Mouse (Mus musculus) hindbrain, embryonic 12.5 days (tissue): Measurements from ENCODE around the gene Cux1. TPM values are rescaled to one million over a fixed set of nuclear protein-coding genes. Genes with fewer than 3 reads are reported as not detected.
"Not testable (repeated sequence)": the region's sequence is repeated elsewhere in the genome, so short reads cannot be mapped to it uniquely, and the experiment has no call there.

Experiments
- ATAC-seq: fragments of 200-750 bp; cut with Nextera tagmentation; 2 replicates; pipeline ENCODE4 v1.8.0; 2017; ENCODE audit warnings: moderate TSS enrichment; ENCODE audit not compliant: low FRiP score
- H3K27ac ChIP-seq: fragments of 300-500 bp; sonication (generic); 2 replicates; pipeline ENCODE4 v1.5.1; 2016; ENCODE audit warnings: mild to moderate bottlenecking
- H3K27me3 ChIP-seq: fragments of 300-500 bp; sonication (generic); 2 replicates; pipeline ENCODE4 v1.6.1; 2016; ENCODE audit warnings: mild to moderate bottlenecking
- H3K36me3 ChIP-seq: fragments of 300-500 bp; sonication (generic); 2 replicates; pipeline ENCODE4 v1.6.1; 2016; ENCODE audit warnings: mild to moderate bottlenecking
- H3K4me1 ChIP-seq: fragments of 300-500 bp; sonication (generic); 2 replicates; pipeline ENCODE4 v1.6.1; 2016
- H3K4me2 ChIP-seq: fragments of 300-500 bp; sonication (generic); replicated peaks from 2 replicates; pipeline ENCODE4 v1.6.1; 2016; ENCODE audit warnings: mild to moderate bottlenecking
- H3K4me3 ChIP-seq: fragments of 300-500 bp; sonication (generic); 2 replicates; pipeline ENCODE4 v1.5.1; 2016; ENCODE audit warnings: mild to moderate bottlenecking
- H3K9ac ChIP-seq: fragments of 300-500 bp; sonication (generic); 2 replicates; pipeline ENCODE4 v1.6.1; 2016; ENCODE audit warnings: mild to moderate bottlenecking, moderate library complexity
- H3K9me3 ChIP-seq: fragments of 300-500 bp; sonication (generic); replicated peaks from 2 replicates; pipeline ENCODE4 v1.6.1; 2016; ENCODE audit warnings: mild to moderate bottlenecking
- WGBS: fragments of 180-500 bp; shearing (Covaris S2); methylation state at CpG from one replicate; pipeline ENCODE4 v1.1.7; 2016; 5-methylcytosine and 5-hydroxymethylcytosine counted together
- polyA plus RNA-seq: library from polyadenylated mRNA; unstranded; fragments of >200 nt; fragmentation: Nextera tagmentation; extraction: Ambion mirVana; gene quantifications from 2 replicates; pipeline ENCODE4 v1.2.1, GENCODE M21; 2016

Gene Cux1
- polyA plus RNA-seq, 1 experiment from 2014 or later, result 114 TPM

DNA sequence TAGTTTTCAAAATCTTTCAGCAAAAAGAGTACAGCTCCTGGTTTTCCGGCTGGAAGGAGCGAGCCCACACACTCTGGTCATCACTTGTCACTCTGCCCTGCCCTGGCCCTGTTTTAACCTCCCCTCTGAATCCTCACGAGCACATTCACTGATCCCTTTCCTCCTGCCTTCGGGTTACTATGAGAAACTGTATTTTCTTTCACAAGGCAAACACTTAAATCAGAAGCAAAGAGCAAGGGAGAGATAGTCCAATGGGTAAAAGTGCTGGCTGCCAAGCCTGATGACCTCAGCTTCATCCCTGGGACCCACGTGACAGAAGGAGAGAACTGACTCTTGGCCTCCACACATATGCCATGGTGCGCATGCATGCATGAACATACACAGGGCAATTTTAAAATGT lies 94.0 kb downstream of the Cux1 start:
- Histone ChIP-seq H3K4me1 (peaks cover 24% of the 10 kb centered on the region), H3K4me3 (no peak overlapping the region), H3K9ac (no peak overlapping the region), H3K36me3 (no peaks in the 10 kb centered on the region), H3K27me3 (no peaks in the 10 kb centered on the region), H3K4me2 (no peak overlapping the region), H3K27ac (no peak overlapping the region), H3K9me3 (no peaks in the 10 kb centered on the region)
- WGBS, result 53% methylated on average over 6 of the region's 6 CpGs
- ATAC-seq, result no peak

GRCm38 (mm10) chr5:136472846-136473245 lies 94.4 kb downstream of the Cux1 start:
- ATAC-seq, result no peak
- H3K4me2 ChIP-seq, result no peak overlapping the region
- no peak overlapping the region for H3K27ac ChIP-seq

GRCm38 (mm10) chr5:136470985-136471735 lies 96.1 kb downstream of the Cux1 start:
- H3K4me2 ChIP-seq, H3K27me3 ChIP-seq, H3K9me3 ChIP-seq, H3K27ac ChIP-seq, H3K36me3 ChIP-seq, H3K4me3 ChIP-seq, ATAC-seq, H3K9ac ChIP-seq: not testable (repeated sequence)
- 53% methylated on average over 2 of the region's 2 CpGs for WGBS
- peaks cover 41% of the 10 kb centered on the region for H3K4me1 ChIP-seq

More at GRCm38 (mm10) chr5:136472846-136473245, 94.4 kb downstream of the Cux1 start:
- 72% methylated on average over 6 of the region's 6 CpGs for WGBS
- no peaks in the 10 kb centered on the region for H3K27me3 ChIP-seq
- H3K9ac ChIP-seq, result no peak overlapping the region
- no peak overlapping the region for H3K4me3 ChIP-seq
- H3K9me3 ChIP-seq, result no peaks in the 10 kb centered on the region
- H3K4me1 ChIP-seq, result peaks cover 29% of the 10 kb centered on the region
- H3K36me3 ChIP-seq, result no peaks in the 10 kb centered on the region

- H3K27ac ChIP-seq, result no peak overlapping the region
- no peaks in the 10 kb centered on the region for H3K36me3 ChIP-seq
- no peaks in the 10 kb centered on the region for H3K9me3 ChIP-seq
- no peak overlapping the region for H3K4me2 ChIP-seq
- H3K27me3 ChIP-seq, result no peaks in the 10 kb centered on the region
- whole genome bisulfite sequencing, result 83% methylated on average over 1 of the region's 1 CpGs
- ATAC-seq, result no peak
- no peak overlapping the region for H3K9ac ChIP-seq
- peaks cover 56% of the 10 kb centered on the region for H3K4me1 ChIP-seq
- H3K4me3 ChIP-seq, result no peak overlapping the region
These were observed 98.0 kb downstream of the Cux1 start for GRCm38 (mm10) chr5:136469301-136469700.

DNA sequence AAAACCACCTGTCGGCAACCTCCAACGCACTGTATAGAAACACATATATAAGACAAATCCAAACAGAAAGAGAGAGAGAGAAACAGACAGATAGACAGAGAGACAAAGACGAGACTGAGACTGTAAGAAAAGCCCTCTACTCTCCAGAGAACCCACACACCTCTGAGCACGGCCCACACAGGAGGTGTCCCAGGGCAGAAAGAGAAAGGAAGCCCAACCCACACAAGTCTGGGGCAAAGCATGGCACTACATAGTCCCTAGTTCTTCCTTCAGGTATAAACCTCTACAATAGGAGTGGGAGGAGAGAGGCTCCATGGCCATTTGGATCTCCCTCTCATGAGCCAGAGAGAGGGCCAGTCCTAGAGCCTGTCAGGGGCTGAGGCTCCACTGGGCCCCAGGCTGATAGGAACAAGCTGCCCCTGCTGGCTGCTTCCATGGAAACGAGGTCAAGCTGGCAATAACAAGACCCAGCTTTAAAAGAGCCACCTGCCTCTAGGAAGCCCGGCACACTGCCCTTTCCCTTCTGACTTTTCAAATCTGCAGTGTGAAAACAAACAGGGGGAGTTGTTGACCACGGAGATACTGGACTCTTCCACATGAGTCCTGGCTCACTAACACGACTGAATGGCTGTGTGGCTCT lies 99.8 kb downstream of the Cux1 start:
- 7% methylated on average over 6 of the region's 8 CpGs for WGBS

GRCm38 (mm10) chr5:136465770-136466406 lies 101.4 kb downstream of the Cux1 start:
- Histone ChIP-seq H3K36me3 (no peaks in the 10 kb centered on the region), H3K4me2 (no peak overlapping the region), H3K27me3 (no peaks in the 10 kb centered on the region), H3K4me3 (no peak overlapping the region), H3K9me3 (no peaks in the 10 kb centered on the region), H3K27ac (no peak overlapping the region), H3K9ac (no peak overlapping the region), H3K4me1 (peaks cover 47% of the 10 kb centered on the region)
- 44% methylated on average over 11 of the region's 11 CpGs for WGBS
- ATAC-seq, result no peak

More for the DNA sequence above, 99.8 kb downstream of the Cux1 start:
- no peak for ATAC-seq
- Histone ChIP-seq H3K4me3 (no peak overlapping the region), H3K36me3 (no peaks in the 10 kb centered on the region), H3K4me1 (peaks cover 47% of the 10 kb centered on the region), H3K4me2 (no peak overlapping the region), H3K27me3 (no peaks in the 10 kb centered on the region), H3K27ac (no peak overlapping the region), H3K9ac (no peak overlapping the region), H3K9me3 (no peaks in the 10 kb centered on the region)

DNA sequence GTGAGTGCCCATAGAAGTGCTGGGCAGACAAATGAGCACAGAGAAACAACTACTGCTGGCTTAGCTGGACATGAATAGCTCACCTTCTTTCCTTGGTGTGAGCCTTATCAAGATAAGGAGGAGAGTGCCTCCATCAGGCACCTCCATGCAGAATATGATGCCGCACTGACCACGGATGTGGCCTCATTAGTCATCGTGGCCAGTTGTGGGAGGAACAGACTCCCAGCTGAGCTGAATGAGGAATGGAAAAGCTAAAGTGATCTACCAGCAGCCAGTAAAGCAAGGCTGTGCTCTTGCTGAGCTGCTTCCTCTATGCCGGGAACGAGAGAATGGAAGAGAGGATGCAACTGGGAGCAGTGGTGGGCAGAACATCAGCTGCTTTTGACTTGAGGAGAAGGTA lies 101.9 kb downstream of the Cux1 start:
- no peaks in the 10 kb centered on the region for H3K27me3 ChIP-seq
- no peak overlapping the region for H3K27ac ChIP-seq
- no peak overlapping the region for H3K4me3 ChIP-seq
- no peaks in the 10 kb centered on the region for H3K36me3 ChIP-seq
- ATAC-seq, result no peak
- no peaks in the 10 kb centered on the region for H3K9me3 ChIP-seq
- H3K9ac ChIP-seq, result no peak overlapping the region
- 67% methylated on average over 5 of the region's 5 CpGs for WGBS
- peaks cover 47% of the 10 kb centered on the region for H3K4me1 ChIP-seq
- H3K4me2 ChIP-seq, result no peak overlapping the region

DNA sequence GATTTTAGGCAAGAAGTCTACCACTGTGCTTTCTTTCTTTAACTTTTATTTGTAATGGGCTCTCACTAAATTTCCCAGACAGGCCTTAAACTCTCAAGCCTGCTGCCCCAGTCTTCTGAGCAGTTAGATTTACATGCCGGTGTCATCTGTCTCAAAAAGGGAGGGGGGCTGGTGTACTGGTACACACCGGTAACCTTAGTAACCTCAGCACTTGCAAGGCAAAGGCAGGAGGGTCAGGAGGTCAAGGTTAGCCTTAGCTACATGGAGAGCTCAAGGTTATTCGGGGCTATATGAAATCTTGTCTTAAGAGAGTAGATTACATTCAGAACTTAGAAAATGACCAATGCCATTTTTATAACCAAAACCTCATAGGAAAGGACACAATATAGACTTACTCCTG lies 102.4 kb downstream of the Cux1 start:
- Histone ChIP-seq H3K4me1 (peaks cover 47% of the 10 kb centered on the region), H3K27me3 (no peaks in the 10 kb centered on the region), H3K4me3 (no peak overlapping the region), H3K4me2 (no peak overlapping the region), H3K36me3 (no peaks in the 10 kb centered on the region), H3K27ac (no peak overlapping the region; the same call in 1 of the 2 replicates), H3K9ac (no peak overlapping the region), H3K9me3 (no peaks in the 10 kb centered on the region)
- 63% methylated on average over 3 of the region's 3 CpGs for WGBS
- ATAC-seq, result no peak

GRCm38 (mm10) chr5:136464128-136464527 lies 103.2 kb downstream of the Cux1 start:
- WGBS, result 76% methylated on average over 2 of the region's 2 CpGs
- no peaks in the 10 kb centered on the region for H3K27me3 ChIP-seq
- no peak overlapping the region for H3K27ac ChIP-seq
- no peak overlapping the region for H3K4me3 ChIP-seq
- no peak for ATAC-seq
- H3K4me1 ChIP-seq, result peaks cover 46% of the 10 kb centered on the region
- no peaks in the 10 kb centered on the region for H3K9me3 ChIP-seq
- no peaks in the 10 kb centered on the region for H3K36me3 ChIP-seq
- no peak overlapping the region for H3K4me2 ChIP-seq
- H3K9ac ChIP-seq, result no peak overlapping the region

DNA sequence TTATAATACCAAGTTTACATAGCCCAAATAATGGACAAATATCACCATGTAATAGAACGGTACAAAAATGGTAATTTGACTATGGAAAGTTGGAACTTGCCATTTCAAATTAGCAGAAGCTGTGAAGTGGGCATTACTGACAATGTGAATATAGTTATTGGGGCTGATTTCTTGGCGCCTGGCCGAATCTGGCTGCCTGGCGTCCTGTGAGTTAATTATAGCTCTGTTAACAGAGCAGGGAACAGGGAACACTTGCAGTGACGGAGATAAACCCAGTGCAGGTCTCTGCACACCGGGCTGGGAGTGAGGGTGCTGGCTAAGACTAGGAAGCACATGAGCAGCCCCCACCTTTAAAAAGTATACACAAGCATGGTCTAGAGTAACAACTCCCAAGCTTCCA lies 104.7 kb downstream of the Cux1 start:
- Histone ChIP-seq H3K4me2 (no peak overlapping the region), H3K4me1 (peaks cover 37% of the 10 kb centered on the region), H3K36me3 (no peaks in the 10 kb centered on the region), H3K4me3 (no peak overlapping the region), H3K27ac (no peak overlapping the region), H3K9me3 (no peaks in the 10 kb centered on the region), H3K27me3 (no peaks in the 10 kb centered on the region), H3K9ac (no peak overlapping the region)
- no peak for ATAC-seq
- 86% methylated on average over 6 of the region's 6 CpGs for WGBS

DNA sequence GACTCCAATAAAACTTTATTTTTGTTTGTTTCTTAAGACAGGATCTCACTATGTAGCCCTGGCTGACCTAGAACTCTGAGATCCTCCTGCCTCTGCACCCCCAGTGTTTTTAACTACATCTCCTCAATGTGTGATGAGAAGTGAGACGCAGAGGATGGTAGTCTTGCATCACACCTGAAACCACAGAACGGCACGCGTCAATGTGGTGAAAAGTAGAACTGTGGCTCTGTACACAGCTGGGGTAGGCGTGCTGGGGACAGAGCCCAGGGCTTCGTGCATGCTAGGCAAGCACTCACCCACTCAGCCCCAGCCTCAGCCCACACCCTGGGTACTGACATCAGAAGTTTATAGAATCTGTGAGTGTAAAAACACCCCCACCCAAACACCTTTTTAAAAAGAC lies 107.4 kb downstream of the Cux1 start:
- Histone ChIP-seq H3K36me3 (no peaks in the 10 kb centered on the region), H3K4me1 (peaks cover 15% of the 10 kb centered on the region)

DNA sequence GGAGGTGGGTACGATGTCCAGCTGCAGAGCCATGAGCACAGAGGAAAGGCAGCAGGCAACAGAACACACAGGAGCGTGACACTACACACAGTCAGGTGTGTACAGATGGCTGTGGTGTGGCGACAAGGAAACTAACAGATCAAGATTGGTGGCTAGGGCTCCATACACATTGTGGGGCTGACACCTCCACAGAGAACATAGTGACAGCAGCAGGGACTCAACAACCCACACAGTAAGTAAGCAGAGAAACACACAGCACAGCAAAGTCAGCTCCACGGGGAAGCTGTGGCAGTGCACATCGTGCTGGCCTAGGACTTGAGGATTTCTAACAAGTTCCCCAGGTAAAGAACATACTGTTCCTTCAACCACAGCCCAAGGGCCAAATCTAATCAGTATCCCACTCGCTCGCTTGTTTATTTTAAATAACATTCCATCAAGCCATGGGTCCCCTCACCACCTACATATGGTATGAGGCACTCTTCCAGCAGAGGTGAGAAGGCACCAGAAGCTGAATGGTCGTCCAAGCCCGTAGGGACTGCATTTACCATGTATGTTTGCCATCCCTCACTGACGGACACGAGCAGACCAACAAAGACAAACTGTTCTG lies 108.3 kb downstream of the Cux1 start:
- Histone ChIP-seq H3K27me3 (no peaks in the 10 kb centered on the region), H3K9ac (no peak overlapping the region), H3K4me2 (no peak overlapping the region), H3K4me3 (no peak overlapping the region), H3K27ac (no peak overlapping the region), H3K36me3 (no peaks in the 10 kb centered on the region), H3K9me3 (no peaks in the 10 kb centered on the region), H3K4me1 (peaks cover 8% of the 10 kb centered on the region)
- ATAC-seq, result no peak
- WGBS, result 83% methylated on average over 11 of the region's 11 CpGs

More for the DNA sequence above, 107.4 kb downstream of the Cux1 start:
- Histone ChIP-seq H3K4me3 (no peak overlapping the region), H3K27me3 (no peaks in the 10 kb centered on the region), H3K9me3 (no peaks in the 10 kb centered on the region), H3K27ac (no peak overlapping the region), H3K4me2 (no peak overlapping the region), H3K9ac (no peak overlapping the region)
- no peak for ATAC-seq
- WGBS, result 91% methylated on average over 6 of the region's 6 CpGs
